Mouse (Mus musculus) liver, adult 2 months (tissue): ENCODE measurements around the gene Gm20696.

Experiments used
- CTCF ChIP-seq: fragments of 200-500 bp; IDR thresholded peaks from 2 replicates; pipeline ENCODE4 v1.5.1; 2011; ENCODE audit warnings: low read depth, low read length, control low read depth
- POLR2A ChIP-seq: fragments of 200-500 bp; IDR thresholded peaks from 2 replicates; pipeline ENCODE4 v1.6.1; 2011; ENCODE audit warnings: low read length, control low read depth; ENCODE audit not compliant: insufficient read depth; ENCODE audit errors: extremely low read depth

DNA sequence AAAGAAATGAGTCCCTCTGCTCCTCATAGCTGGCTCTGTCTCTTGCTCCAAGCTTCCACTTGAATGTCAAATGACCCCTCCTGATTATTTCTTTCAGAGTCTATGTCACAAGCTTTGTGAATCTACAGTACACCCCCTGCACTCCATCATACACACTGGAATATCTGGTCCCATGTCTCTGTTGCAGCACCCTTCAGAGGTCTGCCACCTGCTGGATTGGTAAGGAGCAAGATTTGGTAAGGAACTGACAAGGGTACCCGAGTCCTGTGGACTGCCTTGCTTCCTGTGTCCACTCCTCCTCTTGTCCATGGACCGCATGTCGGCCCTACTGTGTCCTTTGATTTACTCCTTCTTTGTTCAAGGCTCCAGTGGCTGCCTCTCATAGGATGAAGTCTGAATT lies 5.2 kb upstream of the Gm20696 start:
- TF ChIP-seq CTCF, result no peak
- TF ChIP-seq POLR2A, result no peak
